18 mouse cellular contexts compared by ENCODE assay signal in the genomic region with DNA sequence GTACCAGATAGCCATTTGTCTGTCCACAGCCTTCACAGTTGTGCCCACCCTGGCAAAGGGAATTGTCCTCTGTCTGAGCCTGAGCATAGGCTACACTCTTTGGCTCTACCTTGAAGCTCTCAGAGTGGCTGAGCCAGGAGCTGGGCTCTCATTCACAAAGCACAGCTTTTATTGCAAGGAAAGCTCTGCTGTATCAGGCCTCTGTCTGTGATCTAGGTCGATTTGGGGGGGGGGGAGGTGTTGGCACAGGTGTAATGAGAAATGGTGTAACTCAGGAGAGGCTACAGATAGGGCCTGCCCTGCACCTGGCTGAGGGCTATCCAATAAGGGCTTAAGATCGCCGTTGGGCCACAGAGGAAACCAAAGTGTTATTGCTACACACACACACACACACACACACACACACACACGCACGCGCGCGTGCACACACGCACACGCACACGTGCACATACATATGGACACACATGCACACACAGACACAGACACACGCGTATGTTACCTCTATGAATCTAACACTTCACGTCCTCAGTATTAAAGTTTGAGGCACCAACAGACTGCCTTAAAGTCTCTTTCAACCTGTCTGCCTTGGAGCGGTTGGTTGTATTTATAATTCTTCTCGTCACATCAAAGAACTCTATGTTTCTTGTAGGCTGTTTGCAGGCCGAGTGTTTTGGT.
DNase-seq lines count a peak whose midpoint lies in the region; ATAC-seq lines count a peak whose summit lies in the region.
"Had no signal": no experiment of that assay in that cellular context is flagged by ENCODE, and none has a peak within 500 bp of the region (broad histone marks: within the 10 kb centered on the region; RNA-seq: fewer than 3 reads in every experiment).

No protein-coding gene starts in this region.

- H3K4me3 ChIP-seq in forebrain, embryonic 15.5 days: no peak overlapping the region
- no peak overlapping the region for H3K4me3 ChIP-seq in forebrain, embryonic 11.5 days (ENCODE audit: low read depth, low read length)
- no peak overlapping the region for H3K4me3 ChIP-seq in kidney, embryonic 16.5 days (ENCODE audit: low read length)
- H3K4me3 ChIP-seq: forebrain, embryonic 13.5 days; intestine, embryonic 15.5 days; neural tube, embryonic 12.5 days had no signal

- WGBS in forebrain, embryonic 15.5 days: 86% methylated on average over 17 of the region's 17 CpGs
- WGBS in forebrain, embryonic 11.5 days: 86% methylated on average over 17 of the region's 17 CpGs
- WGBS in kidney, embryonic 16.5 days: 83% methylated on average over 17 of the region's 17 CpGs

- 0 out of 2 replicates have a peak, but pooled peaks cover 3% of the 10 kb centered on the region for H3K27me3 ChIP-seq in forebrain, embryonic 15.5 days
- H3K27me3 ChIP-seq in forebrain, embryonic 11.5 days (ENCODE audit: control insufficient read depth, insufficient read depth, low read length): peaks cover 81% of the 10 kb centered on the region
- H3K27me3 ChIP-seq in kidney, embryonic 16.5 days (ENCODE audit: insufficient read depth, low read length): peaks cover 4% of the 10 kb centered on the region; the same call in 1 of the 2 replicates
- H3K27me3 ChIP-seq: Patski had no signal

- no peak for DNase-seq in forebrain, embryonic 11.5 days (ENCODE audit: low spot score)
- DNase-seq in kidney, adult 8-10 months: no peak
- DNase-seq in brain, adult 2 months (ENCODE audit: low read depth, low spot score): peak; percentile 65
- peak; percentile 14 for DNase-seq in fibroblast of lung, adult 2 months (ENCODE audit: low read depth)
- DNase-seq in spleen, postnatal 4 days (ENCODE audit: low spot score in 2 of 2): no peak
- DNase-seq in MN1 (ENCODE audit: low spot score): no peak
- DNase-seq: adrenal gland, postnatal 36 days; gastrocnemius, postnatal 25 days; lung, postnatal 14 days had no signal

- peaks cover 33% of the 10 kb centered on the region for H3K4me1 ChIP-seq in forebrain, embryonic 15.5 days
- peaks cover 3% of the 10 kb centered on the region; the same call in 1 of the 2 replicates for H3K4me1 ChIP-seq in forebrain, embryonic 11.5 days (replicated peaks; ENCODE audit: control insufficient read depth, insufficient read depth, low read length)
- peaks cover 12% of the 10 kb centered on the region for H3K4me1 ChIP-seq in kidney, embryonic 16.5 days (ENCODE audit: insufficient read depth, low read length)

- no peak overlapping the region for H3K9ac ChIP-seq in forebrain, embryonic 15.5 days (replicated peaks)
- H3K9ac ChIP-seq in forebrain, embryonic 11.5 days (ENCODE audit: low read length): no peak overlapping the region
- 0 out of 2 replicates have a peak overlapping the region, but pooled peaks have one; percentile 22 for H3K9ac ChIP-seq in kidney, embryonic 16.5 days (replicated peaks; ENCODE audit: low read length)
- H3K9ac ChIP-seq: forebrain, embryonic 13.5 days; intestine, embryonic 15.5 days; neural tube, embryonic 12.5 days had no signal

- no peak for ATAC-seq in forebrain, embryonic 15.5 days (replicated peaks)
- no peak for ATAC-seq in forebrain, embryonic 11.5 days (replicated peaks; ENCODE audit: low FRiP score)
- ATAC-seq in kidney, embryonic 16.5 days (ENCODE audit: low FRiP score, low TSS enrichment): 0 out of 2 replicates have a peak, but pooled peaks have one; percentile 39
- ATAC-seq: CD4-positive, CD25-positive, alpha-beta regulatory T cell, adult 4 months; forebrain, embryonic 13.5 days; intestine, embryonic 15.5 days; Patski had no signal

- H3K4me2 ChIP-seq in forebrain, embryonic 15.5 days (replicated peaks): no peak overlapping the region
- H3K4me2 ChIP-seq in forebrain, embryonic 11.5 days (ENCODE audit: low read depth, low read length, severe bottlenecking): no peak overlapping the region
- no peak overlapping the region for H3K4me2 ChIP-seq in kidney, embryonic 16.5 days (replicated peaks; ENCODE audit: low read depth, low read length)
- H3K4me2 ChIP-seq: forebrain, embryonic 13.5 days; intestine, embryonic 15.5 days; liver, embryonic 11.5 days; midbrain, embryonic 11.5 days; neural tube, embryonic 12.5 days had no signal

- peak overlapping the region; percentile 45; the same call in 1 of the 2 replicates for H3K27ac ChIP-seq in forebrain, embryonic 15.5 days (replicated peaks)
- H3K27ac ChIP-seq in forebrain, embryonic 11.5 days (ENCODE audit: low read depth, low read length): no peak overlapping the region
- H3K27ac ChIP-seq in kidney, embryonic 16.5 days (ENCODE audit: low read length): peak overlapping the region; percentile 84
- H3K27ac ChIP-seq: forebrain, embryonic 13.5 days; intestine, embryonic 15.5 days; neural tube, embryonic 12.5 days had no signal

- H3K36me3 ChIP-seq in forebrain, embryonic 15.5 days: no peaks in the 10 kb centered on the region
- no peaks in the 10 kb centered on the region for H3K36me3 ChIP-seq in forebrain, embryonic 11.5 days (ENCODE audit: control insufficient read depth, insufficient read depth, low read length)
- H3K36me3 ChIP-seq in kidney, embryonic 16.5 days (ENCODE audit: insufficient read depth, low read length): no peaks in the 10 kb centered on the region
- H3K36me3 ChIP-seq: intestine, embryonic 15.5 days; neural tube, embryonic 12.5 days had no signal

- H3K9me3 ChIP-seq in forebrain, embryonic 15.5 days: no peaks in the 10 kb centered on the region
- no peaks in the 10 kb centered on the region for H3K9me3 ChIP-seq in forebrain, embryonic 11.5 days (ENCODE audit: control insufficient read depth, low read length)
- no peaks in the 10 kb centered on the region for H3K9me3 ChIP-seq in kidney, embryonic 16.5 days (ENCODE audit: low read length)
- H3K9me3 ChIP-seq: forebrain, embryonic 13.5 days; intestine, embryonic 15.5 days; neural tube, embryonic 12.5 days had no signal

Comparison
In these comparisons a context has a peak if more than half of its experiments do, and no peak if none do; other contexts are left out.
1. DNase-seq: peak in brain, adult 2 months (single experiment) and fibroblast of lung, adult 2 months (single experiment); none in forebrain, embryonic 11.5 days (single experiment), kidney, adult 8-10 months (0 of 2), spleen, postnatal 4 days (0 of 2) and MN1 (single experiment).